Mouse (Mus musculus) embryo, embryonic 9.5 days (tissue): Measurements from ENCODE around the gene Procr.
A peak's percentile ranks its signal among the peaks of the same experiment; 100 is the strongest.

Source experiments
- DNase-seq: peaks from one replicate; pipeline ENCODE4 v3.0.0-alpha.2; 2017; ENCODE audit errors: extremely low spot score

Gene Procr

GRCm38 (mm10) chr2:155755746-155756145 lies 4.8 kb downstream of the Procr start:
- peak; percentile 27 for DNase-seq

DNA sequence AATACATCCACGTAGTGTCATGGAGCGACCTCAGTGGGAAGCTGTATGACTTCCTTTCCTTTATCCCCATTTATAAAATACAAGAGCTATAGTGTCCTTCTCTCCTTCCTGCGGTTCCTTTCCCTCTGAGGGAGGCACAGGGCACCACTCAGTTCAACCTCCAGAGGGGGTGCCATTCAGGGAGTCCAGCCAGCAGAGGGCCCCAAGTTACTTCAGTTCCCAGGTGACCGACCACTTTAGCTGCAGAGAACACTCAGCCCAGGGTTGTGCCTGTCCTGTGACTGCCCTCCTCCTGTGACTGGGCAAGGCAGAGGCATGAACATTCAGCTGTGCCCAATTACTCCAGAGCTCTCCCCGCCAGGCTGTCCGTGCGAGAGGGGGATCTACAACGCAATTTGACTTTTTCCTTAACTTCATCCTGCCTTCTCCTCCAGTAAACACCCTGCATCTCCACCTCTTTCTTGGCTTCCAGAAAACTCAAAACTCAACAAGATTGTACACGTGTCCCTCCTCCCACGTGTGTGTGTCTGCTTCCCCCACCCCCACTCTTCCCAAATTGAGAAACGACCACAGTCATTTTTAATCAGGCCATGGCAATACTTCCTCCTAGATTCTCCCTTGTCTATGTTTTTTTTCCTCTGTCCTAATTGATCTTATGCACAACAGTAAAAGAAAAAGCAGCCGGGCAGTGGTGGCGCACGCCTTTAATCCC lies 6.1 kb downstream of the Procr start:
- DNase-seq: no peak

- DNase-seq: peak; percentile 80
Measured at GRCm38 (mm10) chr2:155764679-155765418, 13.9 kb downstream of the Procr start.

DNA sequence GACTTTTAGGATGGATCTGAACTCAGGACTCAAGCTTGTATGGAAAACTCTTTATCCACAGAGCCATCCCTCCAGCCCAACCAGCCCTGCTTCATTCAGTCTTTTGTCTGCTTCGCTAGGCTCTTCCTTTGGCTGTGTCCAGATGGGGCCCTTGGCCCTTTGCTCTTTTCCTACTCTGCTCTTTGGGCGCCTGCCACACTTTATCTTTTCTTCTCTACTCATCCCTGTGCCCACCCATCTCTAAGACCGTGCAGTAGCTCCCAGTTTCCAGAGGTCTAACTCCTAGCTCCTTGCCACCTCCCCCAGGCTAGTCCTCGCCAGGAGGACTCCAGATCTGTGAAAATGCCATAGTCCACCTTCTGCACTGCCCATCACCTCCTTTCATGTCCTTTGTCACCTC lies 22.7 kb downstream of the Procr start:
- no peak for DNase-seq

DNA sequence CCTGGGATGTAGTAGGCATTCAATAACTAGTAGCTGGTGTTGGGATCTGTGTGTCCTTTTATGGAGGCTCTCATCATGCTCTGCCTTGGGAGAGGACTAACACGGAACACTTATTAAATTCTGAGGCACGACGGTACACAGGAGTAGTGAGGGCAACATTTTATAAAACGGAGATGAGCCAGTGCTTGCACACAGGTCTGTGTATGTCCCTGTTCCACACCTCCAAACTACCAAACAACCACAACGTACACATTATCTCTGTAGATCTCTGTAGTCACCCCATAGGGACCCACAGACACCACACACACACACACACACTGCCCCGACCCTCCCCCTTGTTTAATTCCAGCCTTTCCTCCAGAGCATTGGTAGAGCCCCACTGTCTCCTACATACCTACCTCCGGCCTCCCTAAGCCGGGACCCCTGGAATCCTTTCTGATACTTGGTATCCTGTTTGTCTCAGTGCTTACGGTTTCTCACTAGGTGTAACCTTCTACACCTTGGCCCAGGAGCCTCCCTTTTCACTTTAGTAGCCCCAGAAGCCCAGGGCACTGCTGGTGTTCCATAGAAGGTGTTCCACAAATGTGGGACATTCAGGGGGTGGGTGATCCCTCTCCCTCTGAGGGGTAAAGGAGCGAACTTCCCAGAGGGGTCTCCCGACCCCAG lies 23.5 kb downstream of the Procr start:
- no peak for DNase-seq

DNA sequence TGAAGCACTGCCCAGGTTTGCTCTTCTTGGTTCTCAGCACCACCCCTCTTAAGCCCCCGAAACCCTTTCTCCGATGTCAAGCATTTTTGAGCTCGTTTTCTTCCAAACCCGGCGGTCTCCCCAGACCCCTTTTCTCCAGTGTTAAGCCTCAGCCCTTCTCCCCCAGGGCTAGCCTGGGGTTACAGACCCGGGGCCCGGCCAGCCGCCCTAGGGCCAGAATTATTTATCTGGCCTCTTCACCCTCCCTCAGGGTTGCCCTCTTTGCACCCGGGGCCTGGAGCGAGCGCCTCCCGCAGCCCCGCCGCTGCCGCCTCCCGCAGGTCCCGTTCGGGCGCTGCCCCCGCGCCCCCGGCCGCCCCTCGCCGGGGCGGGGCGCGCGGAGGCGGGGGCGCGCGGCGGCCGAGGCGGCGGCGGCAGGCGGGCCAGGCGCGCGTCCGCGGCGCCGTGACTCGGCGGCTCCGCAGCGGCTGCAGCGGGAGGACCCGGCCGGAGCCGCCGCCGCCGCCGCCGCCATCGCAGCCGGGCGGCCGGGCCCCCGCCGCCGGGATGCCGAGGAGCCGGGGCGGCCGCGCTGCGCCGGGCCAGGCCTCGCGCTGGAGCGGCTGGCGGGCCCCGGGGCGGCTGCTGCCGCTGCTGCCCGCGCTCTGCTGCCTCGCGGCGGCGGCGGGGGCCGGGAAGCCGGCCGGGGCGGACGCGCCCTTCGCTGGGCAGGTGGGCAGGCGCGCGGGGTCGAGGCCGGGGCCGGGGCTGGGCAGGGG lies 24.2 kb downstream of the Procr start, which contains the start of gene Mmp24:
TSS of gene Mmp24 (plus strand) at position 416 of the 758 bp plus-strand sequence.
- peak; percentile 1 for DNase-seq

DNA sequence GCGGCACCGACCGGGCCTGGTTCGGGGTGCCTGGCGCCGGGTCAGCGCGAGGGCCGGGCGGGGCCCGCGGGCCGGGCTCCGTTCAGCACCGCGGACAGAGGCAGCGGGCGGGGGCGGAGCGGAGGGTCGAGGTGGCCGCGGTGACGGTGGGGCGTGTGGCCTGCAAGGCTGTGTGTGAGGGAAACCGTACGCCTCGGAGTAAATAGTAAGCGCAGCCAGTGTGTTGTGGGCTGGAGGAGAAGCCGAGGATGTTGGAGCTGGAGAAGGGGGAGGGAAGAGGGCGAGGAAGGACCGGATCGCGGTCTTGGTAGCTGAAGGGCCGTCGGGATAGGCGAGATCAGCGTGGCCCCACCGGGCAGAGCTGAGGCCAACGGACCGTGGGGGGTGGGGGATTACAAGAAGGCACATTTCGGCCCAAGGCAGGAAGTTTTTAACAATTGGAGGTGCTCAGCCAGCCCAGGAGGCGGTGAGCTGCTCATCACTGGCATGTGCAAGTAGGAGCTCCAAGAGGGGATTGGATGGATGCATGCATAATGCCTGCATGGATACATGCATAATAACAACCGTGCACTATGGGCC lies 24.9 kb downstream of the Procr start:
- DNase-seq: peak; percentile 83

GRCm38 (mm10) chr2:155776824-155777687 lies 26.1 kb downstream of the Procr start:
- no peak for DNase-seq

- DNase-seq: no peak
Measured at GRCm38 (mm10) chr2:155777688-155777985, 26.7 kb downstream of the Procr start.

- DNase-seq: no peak
Measured at GRCm38 (mm10) chr2:155778004-155778403, 27.1 kb downstream of the Procr start.

GRCm38 (mm10) chr2:155779066-155779465 lies 28.1 kb downstream of the Procr start:
- DNase-seq: no peak

DNA sequence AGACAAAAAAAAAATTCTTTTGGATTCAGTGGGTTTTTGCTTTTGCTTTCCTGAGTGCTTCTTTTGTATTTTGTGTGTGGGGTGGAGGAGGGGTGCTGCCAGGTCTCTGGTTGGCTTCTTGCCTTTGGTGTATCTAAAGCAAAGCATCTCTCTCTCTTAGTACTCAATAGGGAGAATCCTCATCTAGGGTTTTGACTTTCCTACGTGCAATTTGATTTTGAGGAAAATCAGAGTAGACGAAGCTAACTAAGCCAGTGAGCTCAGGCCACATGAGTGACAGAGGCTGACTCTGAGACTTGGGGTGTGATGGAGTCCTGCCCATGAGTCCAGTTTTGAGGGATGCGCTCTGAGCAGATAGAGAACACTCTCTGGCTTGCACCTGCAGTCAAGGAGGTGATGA lies 28.6 kb downstream of the Procr start:
- DNase-seq: no peak

DNA sequence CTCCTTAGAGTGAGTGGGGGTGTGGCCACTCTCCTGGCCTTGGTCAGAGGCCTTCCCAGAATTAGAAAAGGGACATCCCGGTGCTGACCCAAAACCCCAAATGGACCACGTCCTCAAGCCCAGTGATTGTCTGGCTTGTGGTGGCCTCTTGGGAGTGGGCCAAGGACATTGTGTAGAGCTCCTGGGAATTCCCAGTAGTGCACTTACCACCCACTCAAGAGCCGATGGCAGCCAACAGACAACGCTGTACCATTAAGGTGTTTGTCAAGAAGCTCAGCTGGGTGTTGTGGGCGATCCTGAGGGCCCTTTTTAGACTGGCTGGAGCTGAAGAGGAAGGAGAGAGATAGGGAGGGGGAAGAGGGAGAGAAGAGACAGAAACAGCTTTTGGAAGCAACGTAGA lies 33.6 kb downstream of the Procr start:
- DNase-seq: no peak

DNA sequence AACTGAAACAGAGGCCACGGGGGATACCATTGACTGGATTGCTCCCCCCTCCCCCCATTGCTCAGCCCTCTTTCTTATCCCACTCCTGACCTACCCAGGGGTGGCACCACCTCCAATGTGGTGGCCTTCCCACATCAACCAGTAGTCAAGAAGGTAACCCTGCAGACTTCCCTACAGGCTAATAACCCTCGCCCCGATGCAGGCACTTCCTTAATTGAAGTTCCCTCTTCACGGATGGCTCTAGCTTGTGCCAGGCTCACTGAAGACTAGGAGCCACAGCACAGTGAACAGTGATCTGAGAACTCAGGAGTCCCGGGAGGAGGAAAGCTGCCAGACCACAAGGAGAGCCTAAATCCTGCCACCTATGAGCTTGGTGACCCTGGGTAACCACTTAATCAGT lies 36.0 kb downstream of the Procr start:
- no peak for DNase-seq

- no peak for DNase-seq
Measured at GRCm38 (mm10) chr2:155787949-155788931, 37.3 kb downstream of the Procr start.

DNA sequence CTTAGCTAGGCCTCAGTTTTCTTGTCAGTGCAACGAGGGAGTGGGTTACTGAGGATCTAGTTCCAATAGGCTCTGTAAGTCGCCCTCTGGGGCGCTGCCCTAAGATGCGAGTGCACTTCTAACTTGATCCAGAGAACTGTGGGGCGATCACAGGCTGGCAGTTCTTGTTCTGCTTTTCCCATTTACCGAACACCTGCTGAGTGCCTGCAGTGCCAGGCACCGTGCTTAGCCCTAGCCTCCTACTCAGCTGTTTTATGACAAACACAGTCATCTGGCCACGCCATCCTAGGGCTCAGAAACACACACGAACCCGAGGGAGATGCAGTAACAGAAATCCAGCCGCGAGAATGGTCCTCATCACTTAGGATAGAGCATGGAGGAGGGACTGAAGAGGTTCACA lies 42.0 kb downstream of the Procr start:
- no peak for DNase-seq

- DNase-seq: no peak
Measured at GRCm38 (mm10) chr2:155794674-155795445, 43.9 kb downstream of the Procr start.

DNA sequence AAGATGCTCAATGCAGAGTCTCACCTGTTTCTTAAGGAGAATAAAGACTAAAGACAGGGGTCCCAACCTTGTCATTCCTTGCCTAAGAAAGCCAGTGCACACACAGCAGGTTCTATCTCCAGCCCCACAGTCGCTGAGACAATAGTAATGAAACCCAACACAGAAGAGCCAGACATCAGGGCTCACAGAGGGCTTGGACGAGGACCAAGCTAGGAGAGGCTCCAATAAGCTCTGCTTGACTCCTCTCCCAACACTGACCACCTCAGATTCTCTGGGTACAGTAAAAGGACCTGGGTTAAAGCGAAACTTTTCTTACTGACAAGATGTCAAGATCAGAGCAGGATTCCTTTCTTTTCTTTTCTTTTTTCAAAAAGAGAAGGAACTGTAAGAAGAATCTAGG lies 47.7 kb downstream of the Procr start:
- DNase-seq: no peak

GRCm38 (mm10) chr2:155802761-155803160 lies 51.8 kb downstream of the Procr start:
- no peak for DNase-seq
